Mouse (Mus musculus) midbrain, embryonic 10.5 days (tissue): Measurements from ENCODE around the gene Peak1. TPM values are rescaled to one million over a fixed set of nuclear protein-coding genes. Genes with fewer than 3 reads are reported as not detected.

Source experiments
- DNase-seq: peaks from one replicate; pipeline ENCODE4 v3.0.0-alpha.2; 2017; ENCODE audit warnings: low spot score
- H3K27ac ChIP-seq: fragments of 300-500 bp; sonication (generic); replicated peaks from 2 replicates; pipeline ENCODE4 v1.5.1; 2016; ENCODE audit warnings: mild to moderate bottlenecking
- H3K27me3 ChIP-seq: fragments of 300-500 bp; sonication (generic); 2 replicates; pipeline ENCODE4 v1.6.1; 2016; ENCODE audit warnings: low read depth, mild to moderate bottlenecking; ENCODE audit not compliant: poor library complexity, severe bottlenecking
- H3K36me3 ChIP-seq: fragments of 300-500 bp; sonication (generic); 2 replicates; pipeline ENCODE4 v1.6.1; 2016; ENCODE audit warnings: mild to moderate bottlenecking, moderate library complexity
- H3K4me1 ChIP-seq: fragments of 300-500 bp; sonication (generic); 2 replicates; pipeline ENCODE4 v1.6.1; 2016
- H3K4me3 ChIP-seq: fragments of 300-500 bp; sonication (generic); 2 replicates; pipeline ENCODE4 v1.5.1; 2016; ENCODE audit warnings: mild to moderate bottlenecking, moderate library complexity
- H3K9me3 ChIP-seq: fragments of 300-500 bp; sonication (generic); replicated peaks from 2 replicates; pipeline ENCODE4 v1.6.1; 2016; ENCODE audit warnings: mild to moderate bottlenecking
- WGBS: fragments of 180-500 bp; shearing (Covaris S2); methylation state at CpG from one replicate; pipeline ENCODE4 v1.1.7; 2016; 5-methylcytosine and 5-hydroxymethylcytosine counted together
- polyA plus RNA-seq: library from polyadenylated mRNA; unstranded; fragments of >200 nt; fragmentation: Nextera tagmentation; extraction: Ambion mirVana; gene quantifications from 2 replicates; pipeline ENCODE4 v1.2.1, GENCODE M21; 2016

Gene Peak1
- polyA plus RNA-seq, 1 experiment from 2014 or later, result 4.3 TPM

DNA sequence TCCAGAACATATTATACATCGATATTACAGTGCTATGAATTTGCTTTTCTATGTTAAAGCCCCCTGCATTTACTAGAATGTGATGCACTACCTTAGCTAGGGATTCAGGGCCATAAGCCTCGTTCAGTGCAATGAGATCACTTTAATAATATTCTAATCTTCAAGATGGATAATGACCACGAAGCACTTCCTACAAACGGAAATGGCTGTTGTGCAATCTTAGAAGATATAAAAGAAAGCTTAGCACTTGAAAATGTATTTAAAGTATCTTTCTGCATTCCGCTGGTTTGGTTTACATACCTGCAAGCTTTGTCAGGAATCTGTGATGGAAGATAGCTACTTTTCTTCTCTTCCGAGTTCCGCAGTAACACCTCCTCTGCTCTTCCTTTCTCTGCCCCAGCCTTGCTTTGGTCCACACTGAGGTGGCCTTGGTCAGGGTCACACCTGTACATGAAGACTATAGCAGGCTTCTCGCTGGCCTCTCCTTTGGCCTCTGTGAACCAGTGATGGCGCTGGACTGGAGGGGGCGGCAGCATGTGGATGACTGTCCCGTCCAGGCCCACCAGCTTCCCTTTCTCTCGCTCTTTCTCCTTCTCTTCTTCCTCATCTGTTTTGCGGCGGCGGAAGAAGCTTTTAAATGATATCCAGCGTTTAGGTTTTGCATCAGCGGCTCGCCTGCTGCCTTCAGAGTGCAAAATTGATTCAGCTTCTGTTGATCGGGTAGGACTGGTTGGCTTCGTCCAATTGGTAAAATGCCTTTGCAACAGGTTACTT is 160.5 kb downstream of the Peak1 start:
- no peak for DNase-seq
- 93% methylated on average over 20 of the region's 20 CpGs for WGBS
- Histone ChIP-seq H3K4me1 (no peaks in the 10 kb centered on the region), H3K9me3 (peaks cover 6% of the 10 kb centered on the region), H3K4me3 (no peak overlapping the region), H3K27me3 (no peaks in the 10 kb centered on the region), H3K36me3 (peaks cover 8% of the 10 kb centered on the region), H3K27ac (no peak overlapping the region)

DNA sequence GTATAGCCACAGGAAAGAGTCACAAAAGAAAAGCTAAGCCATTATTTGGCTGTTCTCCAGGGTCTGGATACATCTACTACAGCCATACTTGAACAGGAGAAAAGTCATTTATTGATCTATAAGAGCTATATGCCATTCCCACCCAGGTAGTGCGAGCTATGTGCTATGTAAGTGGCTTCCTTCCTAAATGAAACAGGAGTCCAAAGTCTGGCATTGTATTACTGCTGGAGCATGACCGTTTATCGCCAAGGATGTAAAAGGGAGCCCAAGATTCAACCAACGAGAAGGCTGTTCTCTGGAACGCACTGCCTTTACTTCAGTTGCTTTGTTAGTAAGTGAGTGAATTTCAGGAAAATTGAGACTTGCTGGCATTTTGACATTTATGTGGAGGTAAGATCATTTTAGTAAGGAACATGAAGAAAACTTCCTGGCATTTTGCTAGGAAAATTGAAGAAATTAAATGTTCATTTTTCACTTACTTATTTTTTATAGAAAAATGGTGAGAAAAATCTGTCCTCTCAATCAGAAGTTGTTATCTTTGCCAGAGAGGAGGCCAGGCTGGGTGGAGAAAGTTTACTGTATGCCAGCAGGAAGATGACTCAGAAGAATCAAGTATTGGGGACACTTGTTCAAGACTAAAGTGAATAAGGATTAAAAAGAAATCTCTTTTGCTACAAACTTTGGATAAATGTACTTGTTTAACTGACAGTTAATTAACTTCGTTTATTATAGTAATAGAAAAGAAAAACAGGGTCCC is 162.0 kb downstream of the Peak1 start:
- no peak for DNase-seq
- 88% methylated on average over 6 of the region's 6 CpGs for WGBS
- Histone ChIP-seq H3K36me3 (peaks cover 8% of the 10 kb centered on the region), H3K27me3 (no peaks in the 10 kb centered on the region), H3K4me1 (no peaks in the 10 kb centered on the region), H3K4me3 (no peak overlapping the region), H3K27ac (no peak overlapping the region), H3K9me3 (peaks cover 6% of the 10 kb centered on the region)

DNA sequence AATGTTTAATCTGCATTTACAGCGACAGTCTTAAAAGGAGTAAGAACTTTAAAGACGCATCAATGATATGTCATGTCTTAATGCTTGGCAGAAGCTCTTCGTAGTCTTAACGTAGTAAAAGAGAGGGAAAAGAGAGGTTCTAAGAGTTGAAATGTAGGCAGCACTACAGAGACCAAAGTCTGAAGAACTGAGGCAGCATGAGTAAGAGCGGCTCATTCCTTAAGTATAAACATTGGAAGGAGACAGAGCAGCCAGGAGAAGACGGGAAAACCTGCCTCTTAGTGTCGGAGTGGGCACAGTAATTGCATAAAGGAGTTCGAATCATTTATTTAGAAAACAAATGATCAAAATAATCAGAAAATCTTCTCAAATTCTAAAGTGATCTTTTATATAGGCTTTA is 173.5 kb downstream of the Peak1 start:
- WGBS, result 91% methylated on average over 8 of the region's 8 CpGs
- Histone ChIP-seq H3K27me3 (no peaks in the 10 kb centered on the region), H3K4me1 (no peaks in the 10 kb centered on the region; the same call in 1 of the 2 replicates), H3K4me3 (no peak overlapping the region), H3K9me3 (no peaks in the 10 kb centered on the region), H3K27ac (no peak overlapping the region), H3K36me3 (0 out of 2 replicates have a peak, but pooled peaks cover 4% of the 10 kb centered on the region)
- DNase-seq, result no peak

DNA sequence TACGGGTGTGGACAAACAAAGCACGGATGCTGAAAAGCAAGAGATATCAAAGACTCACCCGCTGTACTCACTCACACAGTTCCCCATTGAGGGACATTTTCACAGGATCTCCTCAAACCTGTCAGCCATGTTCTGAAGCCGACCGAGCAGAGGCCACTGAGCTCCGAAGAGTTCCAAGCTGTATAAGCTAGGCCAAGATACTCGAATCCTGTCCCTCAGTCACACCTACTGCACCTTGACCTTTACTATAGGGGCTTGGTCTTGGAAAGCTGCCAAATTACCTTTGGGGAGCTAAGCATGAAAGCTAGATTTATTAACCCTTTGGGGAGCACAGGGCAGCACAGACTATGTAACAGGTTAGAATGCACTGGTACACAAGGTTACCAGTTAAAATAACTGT is 174.0 kb downstream of the Peak1 start:
- Histone ChIP-seq H3K36me3 (0 out of 2 replicates have a peak, but pooled peaks cover 4% of the 10 kb centered on the region), H3K27me3 (no peaks in the 10 kb centered on the region), H3K9me3 (no peaks in the 10 kb centered on the region), H3K27ac (no peak overlapping the region), H3K4me3 (no peak overlapping the region), H3K4me1 (no peaks in the 10 kb centered on the region; the same call in 1 of the 2 replicates)
- no peak for DNase-seq
- WGBS, result 91% methylated on average over 7 of the region's 7 CpGs

DNA sequence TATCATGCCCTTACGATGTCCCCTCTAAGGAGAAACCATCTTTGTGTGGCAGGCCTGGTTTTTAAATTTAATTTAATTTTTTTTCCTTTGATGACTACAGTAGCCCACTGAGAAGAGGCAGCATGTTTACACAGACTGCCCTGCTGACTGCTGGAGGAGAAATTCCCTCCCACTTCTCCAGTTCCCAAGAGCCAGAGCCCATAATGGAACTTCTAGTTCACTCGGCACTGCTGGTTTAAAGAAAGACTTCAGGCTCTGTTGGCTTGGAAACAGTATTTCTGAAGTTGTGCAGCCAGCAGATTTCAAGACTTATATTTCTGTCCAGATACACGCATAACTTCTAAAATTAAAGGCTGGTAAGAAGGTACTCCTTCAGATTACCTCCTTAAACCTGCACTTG is 175.2 kb downstream of the Peak1 start:
- Histone ChIP-seq H3K9me3 (no peaks in the 10 kb centered on the region), H3K27me3 (no peaks in the 10 kb centered on the region), H3K4me3 (no peak overlapping the region), H3K27ac (no peak overlapping the region), H3K4me1 (no peaks in the 10 kb centered on the region; the same call in 1 of the 2 replicates), H3K36me3 (0 out of 2 replicates have a peak, but pooled peaks cover 4% of the 10 kb centered on the region)
- no peak for DNase-seq
- 76% methylated on average over 3 of the region's 3 CpGs for WGBS

DNA sequence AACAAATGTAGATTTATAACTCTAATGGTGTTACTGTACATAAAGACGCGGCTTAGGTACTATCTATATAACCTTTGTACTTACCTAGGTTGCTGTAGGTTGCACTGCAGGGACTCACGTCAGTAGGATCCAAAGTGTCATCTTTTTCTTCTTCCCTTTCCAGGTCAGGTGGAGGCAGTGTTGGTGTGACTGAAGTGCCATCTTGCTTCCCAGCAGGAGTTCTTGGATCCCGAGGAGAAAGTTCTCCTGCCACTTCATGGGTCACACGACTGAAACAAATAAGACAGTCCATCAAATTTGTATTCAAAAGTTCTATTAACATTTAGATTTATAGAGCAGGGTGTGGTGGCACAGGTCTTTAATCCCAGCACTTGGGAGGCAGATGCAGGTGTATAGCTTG is 176.8 kb downstream of the Peak1 start:
- WGBS, result 90% methylated on average over 5 of the region's 5 CpGs
- DNase-seq, result no peak
- peaks cover under 1% of the 10 kb centered on the region for H3K4me1 ChIP-seq

DNA sequence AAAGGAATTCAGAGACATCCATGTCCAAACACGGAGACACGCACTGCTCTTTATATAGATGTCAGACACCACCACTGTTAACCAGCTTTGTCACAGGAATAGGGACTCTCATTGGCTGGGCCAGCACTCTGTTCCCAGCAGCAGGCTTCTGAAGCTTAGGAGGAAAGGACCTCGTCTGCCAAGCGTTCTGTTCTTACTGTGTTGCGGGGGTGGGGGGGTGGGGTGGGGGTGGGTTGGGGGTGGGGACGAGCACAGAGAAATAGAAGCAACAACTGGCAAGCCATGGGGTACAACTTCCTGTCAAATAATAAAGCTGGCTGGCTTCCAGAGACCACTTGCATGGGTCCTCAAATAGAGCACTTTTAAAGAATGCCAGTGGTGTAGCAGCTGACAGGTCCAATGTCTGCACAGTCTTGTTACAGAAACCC is 182.0 kb downstream of the Peak1 start:
- peaks cover 8% of the 10 kb centered on the region for H3K4me1 ChIP-seq
- DNase-seq, result no peak
- WGBS, result 56% methylated on average over 6 of the region's 6 CpGs
- no peak overlapping the region for H3K27ac ChIP-seq
- H3K4me3 ChIP-seq, result no peak overlapping the region
- no peaks in the 10 kb centered on the region for H3K27me3 ChIP-seq
- 0 out of 2 replicates have a peak, but pooled peaks cover 4% of the 10 kb centered on the region for H3K36me3 ChIP-seq
- no peaks in the 10 kb centered on the region for H3K9me3 ChIP-seq

More for the DNA sequence above, 176.8 kb downstream of the Peak1 start:
- 0 out of 2 replicates have a peak, but pooled peaks cover 4% of the 10 kb centered on the region for H3K36me3 ChIP-seq
- no peaks in the 10 kb centered on the region for H3K9me3 ChIP-seq
- H3K4me3 ChIP-seq, result no peak overlapping the region
- H3K27ac ChIP-seq, result no peak overlapping the region
- no peaks in the 10 kb centered on the region for H3K27me3 ChIP-seq

DNA sequence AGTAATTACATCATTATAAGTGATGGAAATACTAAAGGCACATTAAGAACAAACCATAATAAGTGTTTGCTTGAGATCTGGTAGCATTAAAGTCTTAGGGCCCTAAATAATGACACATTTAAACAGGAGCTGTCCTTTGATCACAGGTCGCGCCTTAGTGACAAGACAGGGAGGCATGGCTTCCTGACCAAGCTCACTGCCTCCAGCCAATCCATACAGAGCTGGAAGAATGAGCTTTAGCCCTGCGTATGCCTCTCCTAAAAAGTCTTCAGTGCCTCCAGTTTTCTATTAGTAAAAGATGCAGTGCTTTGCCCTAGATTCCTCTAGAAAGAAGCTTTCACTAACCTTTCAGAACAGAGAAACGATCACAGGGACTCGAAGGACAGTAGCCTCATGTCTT is 182.6 kb downstream of the Peak1 start:
- H3K4me1 ChIP-seq, result peaks cover 8% of the 10 kb centered on the region
- no peak for DNase-seq
- H3K27ac ChIP-seq, result no peak overlapping the region
- 0 out of 2 replicates have a peak, but pooled peaks cover 4% of the 10 kb centered on the region for H3K36me3 ChIP-seq
- no peaks in the 10 kb centered on the region for H3K27me3 ChIP-seq
- H3K4me3 ChIP-seq, result no peak overlapping the region
- WGBS, result 76% methylated on average over 5 of the region's 5 CpGs
- no peaks in the 10 kb centered on the region for H3K9me3 ChIP-seq

DNA sequence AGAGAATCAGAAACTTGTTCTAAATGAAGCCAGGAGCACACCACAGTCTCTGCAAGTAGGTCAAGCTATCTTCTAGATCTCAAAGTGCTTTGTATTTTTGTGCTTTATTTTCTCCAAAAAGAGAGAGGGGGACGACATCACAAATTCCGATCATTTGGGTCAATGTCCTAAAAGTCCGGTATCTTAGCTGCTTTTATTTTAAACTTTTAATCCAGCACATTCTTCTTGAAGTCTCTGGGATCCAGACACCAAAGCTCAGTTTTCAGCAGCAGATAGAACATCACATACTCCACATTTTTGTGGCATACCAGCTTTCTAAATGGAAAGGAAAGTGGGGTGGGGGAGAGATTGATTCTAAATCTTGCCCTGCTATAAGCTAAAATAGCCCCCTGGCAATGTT is 183.3 kb downstream of the Peak1 start:
- Histone ChIP-seq H3K9me3 (no peaks in the 10 kb centered on the region), H3K36me3 (no peaks in the 10 kb centered on the region), H3K4me3 (no peak overlapping the region), H3K4me1 (peaks cover 8% of the 10 kb centered on the region), H3K27me3 (no peaks in the 10 kb centered on the region), H3K27ac (no peak overlapping the region)
- DNase-seq, result no peak
- WGBS, result 90% methylated on average over 3 of the region's 3 CpGs

DNA sequence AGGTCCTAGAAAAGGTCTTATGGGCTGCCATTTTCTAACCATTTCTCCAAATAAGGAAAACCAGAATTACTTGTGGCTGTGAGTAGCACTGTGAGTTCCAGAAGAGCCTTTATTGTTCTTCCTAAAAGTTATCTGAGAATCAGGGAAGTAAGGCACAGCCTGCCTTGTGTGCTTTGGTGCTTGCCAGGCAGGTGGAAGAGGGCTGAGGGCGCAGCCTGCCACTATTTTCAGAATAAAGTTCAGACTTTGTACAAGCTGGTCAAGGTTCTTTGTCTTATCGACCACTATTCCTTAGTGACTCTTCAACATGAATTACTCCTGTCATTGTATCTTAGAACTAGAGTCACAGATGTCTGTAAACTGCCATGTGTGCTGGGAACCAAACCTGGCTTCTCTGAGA is 184.6 kb downstream of the Peak1 start:
- Histone ChIP-seq H3K36me3 (no peaks in the 10 kb centered on the region), H3K27ac (no peak overlapping the region), H3K9me3 (no peaks in the 10 kb centered on the region), H3K4me1 (peaks cover 8% of the 10 kb centered on the region), H3K27me3 (no peaks in the 10 kb centered on the region), H3K4me3 (no peak overlapping the region)
- DNase-seq, result no peak
- 90% methylated on average over 2 of the region's 2 CpGs for WGBS

DNA sequence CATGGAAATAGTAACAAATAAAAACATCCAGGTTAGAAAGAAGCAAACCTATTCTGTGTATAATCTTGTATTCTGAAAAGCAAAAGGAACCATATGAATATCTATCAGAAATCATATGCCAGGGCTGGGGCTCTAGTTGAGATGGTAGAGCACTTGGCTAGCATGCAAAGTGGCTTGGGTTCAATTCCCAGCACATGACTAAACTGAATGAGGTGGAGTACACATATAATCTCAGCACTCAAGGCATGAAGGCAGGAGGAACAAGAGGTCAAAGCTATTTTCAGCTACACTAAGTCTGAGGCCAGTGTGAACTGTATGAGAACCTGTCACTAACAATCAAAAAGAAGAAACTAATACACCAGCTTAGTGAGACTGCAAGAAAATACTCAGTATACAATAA is 187.0 kb downstream of the Peak1 start:
- Histone ChIP-seq H3K4me1 (peaks cover 6% of the 10 kb centered on the region), H3K27ac (no peak overlapping the region), H3K4me3 (no peak overlapping the region), H3K9me3 (no peaks in the 10 kb centered on the region), H3K36me3 (peaks cover 4% of the 10 kb centered on the region), H3K27me3 (no peaks in the 10 kb centered on the region)
- DNase-seq, result no peak

DNA sequence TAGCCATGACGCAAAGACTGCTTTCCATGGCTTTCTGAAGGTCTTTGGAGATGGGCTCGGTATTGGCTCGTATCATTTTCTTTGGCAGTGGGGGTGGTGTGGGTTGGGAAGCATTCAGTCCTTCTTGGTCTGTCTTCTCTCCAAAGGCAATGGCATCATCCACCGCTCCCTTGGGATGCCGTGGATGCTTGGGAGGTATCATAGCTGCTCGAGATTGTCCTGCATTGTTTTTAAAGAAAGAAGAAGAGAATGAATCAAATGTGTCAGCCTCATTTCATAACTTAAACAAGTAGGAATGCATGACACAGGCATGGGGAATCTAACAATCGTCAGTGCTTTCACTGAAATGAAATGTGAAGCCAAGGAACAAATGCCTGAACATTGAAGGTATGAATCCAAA is 190.2 kb downstream of the Peak1 start:
- Histone ChIP-seq H3K4me3 (no peak overlapping the region), H3K27me3 (peaks cover 18% of the 10 kb centered on the region), H3K9me3 (no peaks in the 10 kb centered on the region), H3K4me1 (no peaks in the 10 kb centered on the region), H3K36me3 (peaks cover 4% of the 10 kb centered on the region), H3K27ac (no peak overlapping the region)
- WGBS, result 93% methylated on average over 7 of the region's 7 CpGs
- DNase-seq, result no peak
